Mouse (Mus musculus): ENCODE results near the gene Fbxo17. TPM values are rescaled to one million over a fixed set of nuclear protein-coding genes. Genes with fewer than 3 reads are reported as not detected.

Fbxo17 gene
- polyA plus RNA-seq, 1 experiment from 2014 or later = 2.9 TPM

DNA sequence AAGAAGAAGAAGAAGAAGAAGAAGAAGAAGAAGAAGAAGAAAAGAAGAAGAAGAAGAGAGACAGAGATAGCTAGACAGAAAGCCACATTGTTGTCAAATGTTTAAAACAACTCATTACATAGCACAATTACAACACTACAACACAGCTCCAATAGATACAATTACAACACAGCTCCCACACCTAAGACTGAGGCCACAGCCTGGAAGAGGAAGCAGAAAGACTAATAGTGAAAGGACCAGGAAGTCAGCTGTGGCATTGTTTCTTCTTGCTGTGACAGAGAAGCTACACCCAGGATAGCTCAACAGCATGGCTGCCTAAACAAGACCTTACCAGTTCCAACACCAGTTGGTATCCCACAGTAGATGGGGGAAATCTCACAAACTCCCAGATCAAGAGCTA is 7.2 kb upstream of the Fbxo17 start:
- H3K4me2 ChIP-seq (ENCODE audit: low read length) = no peak overlapping the region
- DNase-seq = no peak
- no peak for ATAC-seq (ENCODE audit: low FRiP score, low TSS enrichment)
- no peaks in the 10 kb centered on the region for H3K36me3 ChIP-seq (ENCODE audit: control insufficient read depth, insufficient read depth, low read length)
- H3K27ac ChIP-seq (replicated peaks; ENCODE audit: low read depth, low read length) = no peak overlapping the region
- no peaks in the 10 kb centered on the region for H3K9me3 ChIP-seq (ENCODE audit: control insufficient read depth, low read length)
- H3K9ac ChIP-seq (replicated peaks; ENCODE audit: low read length) = no peak overlapping the region
- H3K27me3 ChIP-seq (ENCODE audit: control insufficient read depth, insufficient read depth, low read length) = no peaks in the 10 kb centered on the region
- H3K4me1 ChIP-seq (ENCODE audit: control insufficient read depth, insufficient read depth, low read length) = no peaks in the 10 kb centered on the region
- H3K4me3 ChIP-seq (replicated peaks; ENCODE audit: low read depth, low read length) = no peak overlapping the region

DNA sequence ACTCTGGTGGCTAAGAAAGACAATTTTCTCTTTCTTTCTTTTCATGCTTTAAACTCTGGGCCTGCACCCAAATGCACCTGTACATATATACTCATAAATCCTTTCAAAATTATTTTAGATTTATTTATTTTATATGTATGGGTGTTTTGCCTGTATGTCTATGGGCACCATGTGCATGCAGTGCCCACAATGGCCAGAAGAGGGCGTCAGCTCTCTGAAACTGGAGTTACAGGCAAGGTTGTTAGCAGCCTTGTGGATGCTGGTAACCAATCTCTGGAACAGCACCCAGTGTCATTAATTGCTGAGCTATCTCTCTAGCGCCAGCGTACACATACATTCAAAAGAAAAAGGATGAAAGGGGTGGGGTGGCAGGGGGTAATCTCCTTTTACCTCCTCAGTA is 5.6 kb upstream of the Fbxo17 start:
- H3K4me1 ChIP-seq (ENCODE audit: control insufficient read depth, insufficient read depth, low read length) = no peaks in the 10 kb centered on the region
- H3K9ac ChIP-seq (replicated peaks; ENCODE audit: low read length) = no peak overlapping the region
- no peak overlapping the region for H3K4me2 ChIP-seq (ENCODE audit: low read length)
- H3K27me3 ChIP-seq (ENCODE audit: control insufficient read depth, insufficient read depth, low read length) = no peaks in the 10 kb centered on the region
- DNase-seq = no peak
- H3K4me3 ChIP-seq (replicated peaks; ENCODE audit: low read depth, low read length) = no peak overlapping the region
- H3K27ac ChIP-seq (replicated peaks; ENCODE audit: low read depth, low read length) = no peak overlapping the region
- WGBS = 65% methylated on average over 3 of the region's 3 CpGs
- ATAC-seq (ENCODE audit: low FRiP score, low TSS enrichment) = no peak
- no peaks in the 10 kb centered on the region for H3K9me3 ChIP-seq (ENCODE audit: control insufficient read depth, low read length)
- no peaks in the 10 kb centered on the region for H3K36me3 ChIP-seq (ENCODE audit: control insufficient read depth, insufficient read depth, low read length)

DNA sequence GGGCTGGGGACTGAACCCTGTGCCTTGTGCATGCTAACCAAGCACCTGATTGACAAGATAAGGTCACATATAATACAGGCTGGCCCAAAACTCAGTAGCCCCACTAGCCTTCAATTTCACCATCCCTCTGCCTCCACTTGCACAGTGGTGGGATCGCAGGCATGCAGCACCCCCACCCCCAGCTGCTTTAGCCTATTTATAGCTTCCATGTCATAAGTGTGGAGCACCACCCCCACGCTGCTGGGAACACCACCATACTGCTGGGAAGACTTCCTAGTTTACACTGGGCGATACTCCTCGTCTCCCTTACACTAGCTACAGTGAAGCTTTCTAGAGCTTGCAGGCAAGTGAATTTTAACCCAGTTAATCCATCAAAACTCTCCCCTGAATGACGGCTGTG is 1.9 kb upstream of the Fbxo17 start:
- 87% methylated on average over 5 of the region's 5 CpGs for WGBS
- no peaks in the 10 kb centered on the region for H3K9me3 ChIP-seq (ENCODE audit: control insufficient read depth, low read length)
- no peak overlapping the region for H3K4me3 ChIP-seq (replicated peaks; ENCODE audit: low read depth, low read length)
- no peak overlapping the region for H3K9ac ChIP-seq (replicated peaks; ENCODE audit: low read length)
- H3K4me2 ChIP-seq (ENCODE audit: low read length) = no peak overlapping the region
- H3K4me1 ChIP-seq (ENCODE audit: control insufficient read depth, insufficient read depth, low read length) = no peaks in the 10 kb centered on the region; the same call in 1 of the 2 replicates
- no peak overlapping the region for H3K27ac ChIP-seq (replicated peaks; ENCODE audit: low read depth, low read length)
- ATAC-seq (ENCODE audit: low FRiP score, low TSS enrichment) (no peak), DNase-seq (no peak)
- no peaks in the 10 kb centered on the region for H3K27me3 ChIP-seq (ENCODE audit: control insufficient read depth, insufficient read depth, low read length)
- H3K36me3 ChIP-seq (ENCODE audit: control insufficient read depth, insufficient read depth, low read length) = no peaks in the 10 kb centered on the region

DNA sequence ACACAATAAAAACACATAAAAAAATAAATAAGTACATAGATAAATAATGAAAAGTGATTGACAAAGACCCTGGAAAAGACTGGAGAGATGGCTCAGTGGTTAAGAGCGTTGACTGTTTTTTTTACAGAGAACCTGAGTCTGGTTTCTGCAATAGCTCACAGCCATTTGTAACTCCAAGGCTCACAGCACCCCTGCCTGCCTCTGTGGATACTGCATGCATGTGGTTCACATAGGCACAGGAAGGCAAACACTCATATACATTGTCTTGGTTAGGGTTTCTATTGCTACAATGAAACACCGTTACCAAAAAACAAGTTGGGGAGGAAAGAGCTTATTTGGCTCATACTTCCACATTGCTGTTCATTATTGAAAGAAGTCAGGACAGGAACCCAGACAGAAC is 1.0 kb upstream of the Fbxo17 start:
- DNase-seq = no peak
- Histone ChIP-seq H3K4me1 (ENCODE audit: control insufficient read depth, insufficient read depth, low read length) (no peaks in the 10 kb centered on the region; the same call in 1 of the 2 replicates), H3K4me3 (replicated peaks; ENCODE audit: low read depth, low read length) (no peak overlapping the region), H3K9me3 (ENCODE audit: control insufficient read depth, low read length) (no peaks in the 10 kb centered on the region), H3K27me3 (ENCODE audit: control insufficient read depth, insufficient read depth, low read length) (no peaks in the 10 kb centered on the region), H3K4me2 (ENCODE audit: low read length) (no peak overlapping the region), H3K36me3 (ENCODE audit: control insufficient read depth, insufficient read depth, low read length) (no peaks in the 10 kb centered on the region), H3K27ac (replicated peaks; ENCODE audit: low read depth, low read length) (no peak overlapping the region), H3K9ac (replicated peaks; ENCODE audit: low read length) (no peak overlapping the region)
- no peak for ATAC-seq (ENCODE audit: low FRiP score, low TSS enrichment)
- 98% methylated on average over 2 of the region's 2 CpGs for WGBS

DNA sequence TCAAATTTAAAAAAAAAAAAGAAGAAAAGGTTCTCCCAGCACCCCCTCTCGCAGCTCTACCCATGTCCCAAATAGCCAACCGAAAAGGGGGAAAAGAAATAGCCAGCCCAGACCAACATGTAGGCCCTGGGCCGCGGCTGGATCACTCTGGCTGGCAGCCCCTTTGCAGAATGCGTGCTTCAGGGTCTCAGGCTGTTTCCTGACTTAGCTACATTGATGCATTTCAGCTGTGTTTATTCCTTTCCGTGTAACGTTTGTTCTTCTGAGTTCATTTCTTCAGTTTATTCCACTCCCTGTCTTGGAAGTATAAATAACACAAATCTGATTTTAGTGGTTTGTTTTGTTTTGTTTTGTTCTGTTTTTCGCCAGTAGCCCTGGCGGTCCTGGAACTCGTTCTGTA is 1.1 kb downstream of the Fbxo17 start:
- H3K9me3 ChIP-seq (ENCODE audit: control insufficient read depth, low read length) = no peaks in the 10 kb centered on the region
- no peaks in the 10 kb centered on the region; the same call in 1 of the 2 replicates for H3K4me1 ChIP-seq (ENCODE audit: control insufficient read depth, insufficient read depth, low read length)
- H3K4me2 ChIP-seq (ENCODE audit: low read length) = no peak overlapping the region
- no peak overlapping the region for H3K4me3 ChIP-seq (replicated peaks; ENCODE audit: low read depth, low read length)
- no peak overlapping the region for H3K9ac ChIP-seq (replicated peaks; ENCODE audit: low read length)
- H3K27me3 ChIP-seq (ENCODE audit: control insufficient read depth, insufficient read depth, low read length) = no peaks in the 10 kb centered on the region
- DNase-seq (no peak), ATAC-seq (ENCODE audit: low FRiP score, low TSS enrichment) (no peak)
- WGBS = 93% methylated on average over 10 of the region's 10 CpGs
- H3K27ac ChIP-seq (replicated peaks; ENCODE audit: low read depth, low read length) = no peak overlapping the region
- no peaks in the 10 kb centered on the region for H3K36me3 ChIP-seq (ENCODE audit: control insufficient read depth, insufficient read depth, low read length)

DNA sequence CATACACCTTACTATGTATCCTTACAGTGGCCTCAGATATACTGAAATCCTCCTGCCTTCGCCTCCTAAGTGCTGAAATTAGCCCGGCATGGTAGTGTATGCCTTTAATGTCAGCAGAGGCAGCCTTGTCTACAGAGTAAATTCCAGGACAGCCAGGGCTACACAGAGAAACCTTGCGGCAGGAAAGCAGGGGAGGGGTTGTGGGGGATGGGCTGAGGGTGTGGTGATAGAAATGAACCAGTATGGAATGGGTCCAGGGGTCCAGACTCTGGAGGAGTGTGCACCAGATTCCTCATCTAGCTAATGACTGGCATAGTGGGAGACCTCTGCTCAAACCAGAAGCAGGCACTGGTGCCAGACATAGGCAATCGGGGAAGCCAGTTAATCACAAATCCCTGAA is 2.6 kb downstream of the Fbxo17 start:
- WGBS = 69% methylated on average over 4 of the region's 4 CpGs
- ATAC-seq (ENCODE audit: low FRiP score, low TSS enrichment) = no peak

DNA sequence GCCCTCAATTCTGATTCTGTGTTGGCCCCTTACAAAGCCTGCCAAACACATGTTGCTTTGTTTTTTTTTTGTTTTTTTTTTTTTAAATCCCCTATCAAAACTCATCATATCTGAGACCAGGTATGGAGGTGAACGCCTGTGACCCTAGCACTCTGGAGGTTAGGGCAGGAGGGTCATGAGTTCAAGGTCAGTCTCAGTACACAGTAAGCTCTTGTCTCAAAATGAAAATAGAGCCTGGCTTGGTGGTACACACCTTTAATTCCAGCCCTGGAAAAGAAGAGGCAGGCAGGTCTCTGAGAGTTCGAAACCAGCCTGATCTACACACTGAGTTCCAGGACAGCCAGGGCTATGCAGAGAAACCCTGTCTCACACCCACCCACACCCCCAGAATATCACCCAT is 3.0 kb downstream of the Fbxo17 start:
- WGBS = 93% methylated on average over 2 of the region's 2 CpGs
- no peak overlapping the region for H3K4me2 ChIP-seq (ENCODE audit: low read length)
- H3K4me1 ChIP-seq (ENCODE audit: control insufficient read depth, insufficient read depth, low read length) = no peaks in the 10 kb centered on the region; the same call in 1 of the 2 replicates
- H3K4me3 ChIP-seq (replicated peaks; ENCODE audit: low read depth, low read length) = no peak overlapping the region
- no peak overlapping the region for H3K9ac ChIP-seq (replicated peaks; ENCODE audit: low read length)
- ATAC-seq (ENCODE audit: low FRiP score, low TSS enrichment) (no peak), DNase-seq (no peak)
- H3K9me3 ChIP-seq (ENCODE audit: control insufficient read depth, low read length) = no peaks in the 10 kb centered on the region
- H3K36me3 ChIP-seq (ENCODE audit: control insufficient read depth, insufficient read depth, low read length) = no peaks in the 10 kb centered on the region
- H3K27ac ChIP-seq (replicated peaks; ENCODE audit: low read depth, low read length) = no peak overlapping the region
- H3K27me3 ChIP-seq (ENCODE audit: control insufficient read depth, insufficient read depth, low read length) = no peaks in the 10 kb centered on the region

More for the DNA sequence above, 2.6 kb downstream of the Fbxo17 start:
- no peaks in the 10 kb centered on the region for H3K27me3 ChIP-seq (ENCODE audit: control insufficient read depth, insufficient read depth, low read length)
- H3K4me3 ChIP-seq (replicated peaks; ENCODE audit: low read depth, low read length) = no peak overlapping the region
- H3K4me1 ChIP-seq (ENCODE audit: control insufficient read depth, insufficient read depth, low read length) = no peaks in the 10 kb centered on the region; the same call in 1 of the 2 replicates
- H3K27ac ChIP-seq (replicated peaks; ENCODE audit: low read depth, low read length) = no peak overlapping the region
- H3K4me2 ChIP-seq (ENCODE audit: low read length) = no peak overlapping the region
- H3K9ac ChIP-seq (replicated peaks; ENCODE audit: low read length) = no peak overlapping the region
- H3K36me3 ChIP-seq (ENCODE audit: control insufficient read depth, insufficient read depth, low read length) = no peaks in the 10 kb centered on the region
- H3K9me3 ChIP-seq (ENCODE audit: control insufficient read depth, low read length) = no peaks in the 10 kb centered on the region
- no peak for DNase-seq

DNA sequence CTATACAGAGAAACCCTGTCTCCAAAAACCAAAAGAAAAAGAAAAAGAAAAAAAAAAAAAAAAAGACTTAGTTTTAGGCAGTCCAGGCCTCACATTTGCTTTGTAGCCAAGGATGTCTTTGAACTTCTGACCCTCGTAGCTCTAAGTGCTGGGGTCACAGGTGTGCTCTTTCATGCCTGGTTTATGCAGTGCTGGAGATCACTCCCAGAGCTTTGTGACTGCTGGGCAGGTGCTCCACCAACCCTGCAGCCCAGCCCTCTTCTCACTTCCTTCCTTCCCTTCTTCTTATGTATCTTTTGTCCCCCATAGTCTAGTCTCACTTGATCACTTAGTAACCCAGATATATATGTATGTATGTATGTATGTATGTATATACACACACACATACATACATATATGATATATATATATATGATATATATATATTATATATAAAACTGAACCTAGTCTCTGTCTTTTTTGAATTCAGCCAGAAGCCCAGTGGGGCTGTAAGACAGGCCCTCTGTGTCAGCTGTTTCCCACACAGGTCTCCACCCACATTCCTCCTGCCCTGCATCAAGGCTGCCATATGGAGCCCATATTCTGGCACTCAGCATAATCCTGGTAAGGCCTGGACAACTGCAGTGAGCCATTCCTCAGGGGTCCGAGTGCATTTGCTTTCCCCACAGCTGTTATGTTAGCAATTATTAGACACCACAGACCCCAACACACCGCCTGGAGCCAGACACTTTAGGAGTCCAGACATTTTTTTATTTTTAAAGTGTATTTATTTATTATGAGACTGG is 4.3 kb downstream of the Fbxo17 start:
- no peak for ATAC-seq (ENCODE audit: low FRiP score, low TSS enrichment)
- H3K4me3 ChIP-seq (replicated peaks; ENCODE audit: low read depth, low read length) = no peak overlapping the region
- 85% methylated on average over 3 of the region's 3 CpGs for WGBS
- DNase-seq = no peak
- H3K27me3 ChIP-seq (ENCODE audit: control insufficient read depth, insufficient read depth, low read length) = no peaks in the 10 kb centered on the region
- no peak overlapping the region for H3K4me2 ChIP-seq (ENCODE audit: low read length)
- H3K4me1 ChIP-seq (ENCODE audit: control insufficient read depth, insufficient read depth, low read length) = no peaks in the 10 kb centered on the region; the same call in 1 of the 2 replicates
- H3K9ac ChIP-seq (replicated peaks; ENCODE audit: low read length) = no peak overlapping the region
- no peak overlapping the region for H3K27ac ChIP-seq (replicated peaks; ENCODE audit: low read depth, low read length)
- no peaks in the 10 kb centered on the region for H3K9me3 ChIP-seq (ENCODE audit: control insufficient read depth, low read length)
- H3K36me3 ChIP-seq (ENCODE audit: control insufficient read depth, insufficient read depth, low read length) = no peaks in the 10 kb centered on the region

DNA sequence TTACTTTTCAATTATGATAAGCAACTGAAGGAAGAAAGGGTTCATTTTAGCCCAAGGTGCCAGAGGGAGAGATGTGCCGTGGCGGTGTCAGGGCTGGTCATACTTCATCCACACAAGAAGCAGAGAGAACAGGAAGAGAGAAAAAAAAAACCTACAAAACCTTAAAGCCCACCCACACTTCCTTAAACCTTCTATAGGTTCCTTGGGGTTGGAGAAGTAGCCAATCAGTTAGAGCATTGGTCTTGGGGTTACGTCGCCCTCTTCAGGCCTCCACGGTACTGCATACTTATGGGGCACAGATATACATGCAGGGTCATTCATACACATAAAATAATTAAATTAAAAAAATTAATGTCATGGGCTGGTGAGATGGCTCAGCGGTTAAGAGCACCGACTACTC is 5.5 kb downstream of the Fbxo17 start:
- Histone ChIP-seq H3K4me2 (ENCODE audit: low read length) (no peak overlapping the region), H3K9me3 (ENCODE audit: control insufficient read depth, low read length) (no peaks in the 10 kb centered on the region), H3K9ac (replicated peaks; ENCODE audit: low read length) (no peak overlapping the region), H3K27me3 (ENCODE audit: control insufficient read depth, insufficient read depth, low read length) (no peaks in the 10 kb centered on the region), H3K27ac (replicated peaks; ENCODE audit: low read depth, low read length) (no peak overlapping the region), H3K36me3 (ENCODE audit: control insufficient read depth, insufficient read depth, low read length) (no peaks in the 10 kb centered on the region), H3K4me1 (ENCODE audit: control insufficient read depth, insufficient read depth, low read length) (no peaks in the 10 kb centered on the region), H3K4me3 (replicated peaks; ENCODE audit: low read depth, low read length) (no peak overlapping the region)
- no peak for DNase-seq
- ATAC-seq (ENCODE audit: low FRiP score, low TSS enrichment) = no peak
- 92% methylated on average over 7 of the region's 7 CpGs for WGBS
